Mouse (Mus musculus) stomach, postnatal 0 days (tissue): ENCODE measurements around the gene Phf5a. TPM values are rescaled to one million over a fixed set of nuclear protein-coding genes. Genes with fewer than 3 reads are reported as not detected.

Experiments used
- ATAC-seq: fragments of 200-750 bp; cut with Nextera tagmentation; 2 replicates; pipeline ENCODE4 v1.8.0; 2017; ENCODE audit not compliant: low FRiP score, low TSS enrichment
- DNase-seq: peaks from one replicate; pipeline ENCODE4 v3.0.0-alpha.2; 2016; ENCODE audit warnings: low spot score
- H3K27ac ChIP-seq: fragments of 300-500 bp; sonication (generic); replicated peaks from 2 replicates; pipeline ENCODE4 v1.5.1; 2014; ENCODE audit warnings: mild to moderate bottlenecking, control low read depth
- H3K27me3 ChIP-seq: fragments of 300-500 bp; sonication (generic); 2 replicates; pipeline ENCODE4 v1.6.1; 2014; ENCODE audit warnings: low read length; ENCODE audit not compliant: control insufficient read depth, insufficient read depth
- H3K36me3 ChIP-seq: fragments of 300-500 bp; sonication (generic); 2 replicates; pipeline ENCODE4 v1.6.1; 2014; ENCODE audit warnings: low read length, mixed read lengths; ENCODE audit not compliant: control insufficient read depth, insufficient read depth
- H3K4me1 ChIP-seq: fragments of 300-500 bp; sonication (generic); replicated peaks from 2 replicates; pipeline ENCODE4 v1.6.1; 2014; ENCODE audit warnings: antibody characterized with exemption; ENCODE audit not compliant: control insufficient read depth, insufficient read depth
- H3K4me2 ChIP-seq: fragments of 300-500 bp; sonication (generic); replicated peaks from 2 replicates; pipeline ENCODE4 v1.6.1; 2014; ENCODE audit warnings: low read depth, mild to moderate bottlenecking, control low read depth, moderate library complexity
- H3K4me3 ChIP-seq: fragments of 300-500 bp; sonication (generic); 2 replicates; pipeline ENCODE4 v1.5.1; 2014; ENCODE audit warnings: low read depth, low read length, control low read depth
- H3K9ac ChIP-seq: fragments of 300-500 bp; sonication (generic); 2 replicates; pipeline ENCODE4 v1.6.1; 2014; ENCODE audit warnings: mild to moderate bottlenecking, low read length, control low read depth, mixed read lengths
- H3K9me3 ChIP-seq: fragments of 300-500 bp; sonication (generic); 2 replicates; pipeline ENCODE4 v1.6.1; 2016; ENCODE audit warnings: low read length; ENCODE audit not compliant: control insufficient read depth
- CTCF ChIP-seq: IDR thresholded peaks from 2 replicates; pipeline ENCODE4 v1.5.1; 2016; ENCODE audit warnings: antibody characterized with exemption, low read depth, mild to moderate bottlenecking, moderate library complexity
- EP300 ChIP-seq: optimal IDR thresholded peaks from 2 replicates; pipeline ENCODE3; 2016; ENCODE audit warnings: antibody characterized with exemption
- WGBS: fragments of 180-500 bp; shearing (Covaris S2); extraction: QIAGEN DNeasy Blood & Tissue Kit; methylation state at CpG from one replicate; pipeline ENCODE4 v1.1.7; 2014; 5-methylcytosine and 5-hydroxymethylcytosine counted together
- polyA plus RNA-seq: library from polyadenylated mRNA; unstranded; fragments of >200 nt; fragmentation: Nextera tagmentation; extraction: Ambion mirVana; gene quantifications from 2 replicates; pipeline ENCODE4 v1.2.1, GENCODE M21; 2015

The Phf5a gene
- polyA plus RNA-seq, 1 experiment from 2014 or later, result 75.8 TPM

DNA sequence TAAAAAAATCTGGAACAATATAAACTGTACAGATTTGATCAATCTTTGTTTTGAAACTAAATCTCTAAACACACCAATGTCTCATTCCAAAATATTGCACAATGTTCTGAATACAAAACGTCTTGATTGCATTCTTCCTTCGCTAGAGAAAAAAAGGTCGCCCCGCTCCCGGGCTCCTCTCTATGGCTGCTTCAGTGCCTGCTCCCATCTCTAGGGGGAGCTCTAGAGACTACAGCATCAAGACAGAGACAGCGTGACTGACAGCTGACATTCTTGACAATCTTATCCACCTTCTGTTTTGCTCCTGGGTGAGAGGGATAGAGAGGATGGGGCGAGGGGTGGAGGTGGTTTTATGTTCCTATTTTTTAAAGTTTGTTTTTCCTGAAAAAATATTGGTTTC lies 23.4 kb downstream of the Phf5a start:
- TF ChIP-seq CTCF (peak; percentile 80), EP300 (no peak)
- Histone ChIP-seq H3K4me3 (no peak overlapping the region), H3K36me3 (peaks cover 25% of the 10 kb centered on the region), H3K27me3 (no peaks in the 10 kb centered on the region), H3K27ac (no peak overlapping the region), H3K9ac (no peak overlapping the region), H3K4me1 (no peaks in the 10 kb centered on the region), H3K4me2 (no peak overlapping the region), H3K9me3 (no peaks in the 10 kb centered on the region)
- no peak for ATAC-seq
- WGBS, result 24% methylated on average over 7 of the region's 7 CpGs
- DNase-seq, result peak; percentile 66

DNA sequence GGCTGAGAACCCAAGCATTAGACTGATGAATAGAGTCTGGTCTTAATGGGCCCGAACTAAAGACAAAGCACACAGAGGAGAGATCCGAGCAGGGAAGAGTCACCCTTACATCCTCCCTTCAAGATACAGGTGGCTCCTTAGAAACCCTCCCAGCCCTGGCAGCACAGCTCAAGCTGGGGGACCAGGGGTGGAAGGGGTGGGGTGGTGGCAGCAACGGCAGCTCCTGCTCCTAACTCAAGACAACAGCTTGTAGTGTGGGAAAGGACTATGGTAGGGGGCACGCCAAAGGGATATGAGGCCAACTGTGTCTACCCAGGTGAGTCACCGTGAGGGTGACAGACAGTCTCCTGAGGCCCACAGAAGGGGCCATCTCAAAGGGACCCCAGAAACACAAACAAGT lies 23.9 kb downstream of the Phf5a start:
- peaks cover 25% of the 10 kb centered on the region for H3K36me3 ChIP-seq

DNA sequence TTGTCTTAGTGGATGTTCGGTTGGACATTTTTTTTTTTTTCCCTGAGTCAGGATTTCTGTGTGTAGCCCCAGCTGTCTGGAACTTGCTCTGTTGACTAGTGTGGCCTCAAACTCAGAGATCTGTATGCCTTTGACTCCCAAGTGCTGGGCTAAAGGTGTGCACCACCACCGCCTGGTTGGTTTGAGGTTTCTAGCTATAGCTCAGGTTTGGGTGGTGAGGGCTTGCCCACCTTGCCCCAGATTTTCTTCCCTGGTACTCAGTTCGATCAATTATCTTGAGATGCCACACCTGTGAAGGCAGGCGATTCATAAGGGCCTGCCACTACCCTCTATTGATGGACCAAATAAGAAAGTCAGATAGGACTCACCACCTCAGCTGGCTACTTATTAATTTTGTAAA lies 24.6 kb downstream of the Phf5a start:
- Histone ChIP-seq H3K27ac (0 out of 2 replicates have a peak overlapping the region, but pooled peaks have one; percentile 13), H3K4me2 (no peak overlapping the region), H3K9me3 (no peaks in the 10 kb centered on the region), H3K9ac (no peak overlapping the region), H3K36me3 (peaks cover 25% of the 10 kb centered on the region), H3K27me3 (no peaks in the 10 kb centered on the region), H3K4me1 (no peaks in the 10 kb centered on the region), H3K4me3 (no peak overlapping the region)
- WGBS, result 85% methylated on average over 4 of the region's 4 CpGs
- ATAC-seq (no peak), DNase-seq (no peak)
- TF ChIP-seq CTCF (no peak), EP300 (no peak)

More for the DNA sequence above, 23.9 kb downstream of the Phf5a start:
- Histone ChIP-seq H3K4me1 (no peaks in the 10 kb centered on the region), H3K4me3 (no peak overlapping the region), H3K27me3 (no peaks in the 10 kb centered on the region), H3K27ac (0 out of 2 replicates have a peak overlapping the region, but pooled peaks have one; percentile 20), H3K9me3 (no peaks in the 10 kb centered on the region), H3K9ac (no peak overlapping the region), H3K4me2 (no peak overlapping the region)
- no peak for DNase-seq
- no peak for ATAC-seq
- 69% methylated on average over 5 of the region's 5 CpGs for WGBS
- TF ChIP-seq EP300 (no peak), CTCF (no peak)

DNA sequence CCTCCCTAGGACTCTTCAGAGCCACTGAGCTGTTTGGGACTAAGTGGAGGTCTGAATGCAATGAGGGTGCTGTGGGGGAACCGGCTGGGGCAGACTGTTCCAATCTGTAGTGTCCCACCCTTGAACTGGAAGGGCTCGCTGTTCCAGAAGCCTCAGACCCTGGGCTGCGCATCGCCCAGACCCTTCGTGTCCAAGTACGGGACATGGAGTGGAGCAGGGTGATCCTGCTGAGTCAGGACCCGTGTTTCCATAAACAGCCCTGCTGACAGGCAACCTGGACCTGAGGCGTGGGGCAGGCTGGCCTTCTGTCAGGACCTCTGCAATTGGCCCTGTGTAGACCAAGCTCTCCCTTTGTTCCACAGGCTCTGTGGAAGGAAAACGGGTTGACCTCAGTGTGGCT lies 25.0 kb downstream of the Phf5a start:
- 81% methylated on average over 9 of the region's 9 CpGs for WGBS
- H3K9ac ChIP-seq, result no peak overlapping the region
- peaks cover 25% of the 10 kb centered on the region for H3K36me3 ChIP-seq
- TF ChIP-seq CTCF (no peak), EP300 (no peak)
- no peak for DNase-seq
- H3K4me1 ChIP-seq, result no peaks in the 10 kb centered on the region
- H3K4me3 ChIP-seq, result no peak overlapping the region
- no peak for ATAC-seq
- H3K9me3 ChIP-seq, result no peaks in the 10 kb centered on the region
- H3K27me3 ChIP-seq, result no peaks in the 10 kb centered on the region
- H3K27ac ChIP-seq, result peak overlapping the region; percentile 1; the same call in 1 of the 2 replicates
- H3K4me2 ChIP-seq, result no peak overlapping the region

DNA sequence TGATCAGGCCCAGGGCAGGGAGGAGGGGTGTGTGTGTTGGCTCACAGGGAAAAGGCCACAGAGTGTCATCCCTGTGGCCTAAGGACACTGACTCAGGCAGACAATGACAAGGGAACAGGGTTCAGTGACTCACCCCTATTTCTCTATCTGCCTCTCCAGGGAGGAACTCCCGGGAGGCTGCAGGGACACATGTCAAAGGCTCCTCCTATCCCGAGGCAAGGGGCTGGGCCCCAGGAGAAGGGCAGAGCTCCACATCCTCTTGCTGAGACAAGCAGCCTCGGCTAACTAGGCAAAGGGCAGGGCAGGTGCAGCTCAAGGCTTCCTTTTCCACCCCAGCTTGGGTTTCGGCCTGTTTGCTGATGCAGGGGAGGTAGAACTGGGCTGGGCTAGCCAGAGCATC lies 26.0 kb downstream of the Phf5a start:
- H3K36me3 ChIP-seq, result peaks cover 17% of the 10 kb centered on the region
- H3K9me3 ChIP-seq, result no peaks in the 10 kb centered on the region
- no peak overlapping the region for H3K9ac ChIP-seq
- peak; percentile 80 for ATAC-seq
- H3K4me3 ChIP-seq, result no peak overlapping the region
- H3K27me3 ChIP-seq, result no peaks in the 10 kb centered on the region
- H3K4me1 ChIP-seq, result no peaks in the 10 kb centered on the region
- 0 out of 2 replicates have a peak overlapping the region, but pooled peaks have one; percentile 24 for H3K27ac ChIP-seq
- peak; percentile 44 for DNase-seq
- no peak overlapping the region for H3K4me2 ChIP-seq
- TF ChIP-seq EP300 (no peak), CTCF (no peak)
- WGBS, result 22% methylated on average over 4 of the region's 4 CpGs

DNA sequence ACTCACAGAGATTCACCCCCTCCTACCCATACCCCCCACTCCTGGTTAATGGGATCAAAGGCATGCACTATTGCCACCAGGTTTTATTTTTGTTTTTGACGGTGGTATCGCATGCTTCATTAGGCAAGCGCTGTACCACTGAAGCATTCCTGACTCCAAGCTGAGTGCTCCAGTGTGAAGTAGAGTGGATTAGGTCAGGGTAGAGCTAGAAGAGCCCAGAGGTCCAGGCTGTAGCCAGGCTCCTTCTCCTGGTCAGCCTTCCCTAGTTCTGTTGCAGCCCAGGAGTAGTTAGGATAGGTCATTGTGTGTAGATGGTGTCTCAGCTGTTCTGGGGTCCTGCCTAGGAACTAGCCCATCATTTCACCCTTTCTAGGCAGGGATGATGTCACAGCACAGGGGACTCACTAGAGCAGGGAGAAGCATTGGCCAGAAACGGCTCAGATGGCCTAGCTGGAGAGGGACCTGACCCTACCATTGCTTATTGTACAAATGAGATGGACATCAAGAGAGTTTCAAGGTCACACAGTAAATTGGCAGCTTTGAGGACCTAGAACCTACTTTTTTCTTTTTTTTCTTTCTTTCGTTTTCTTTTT lies 26.6 kb downstream of the Phf5a start:
- no peaks in the 10 kb centered on the region for H3K4me1 ChIP-seq
- H3K4me2 ChIP-seq, result no peak overlapping the region
- no peaks in the 10 kb centered on the region for H3K9me3 ChIP-seq
- H3K27ac ChIP-seq, result no peak overlapping the region
- no peak overlapping the region for H3K4me3 ChIP-seq
- H3K27me3 ChIP-seq, result no peaks in the 10 kb centered on the region
- 87% methylated on average over 5 of the region's 5 CpGs for WGBS
- H3K9ac ChIP-seq, result no peak overlapping the region
- TF ChIP-seq CTCF (no peak), EP300 (no peak)
- DNase-seq (no peak), ATAC-seq (no peak)
- H3K36me3 ChIP-seq, result peaks cover 13% of the 10 kb centered on the region; the same call in 1 of the 2 replicates
